Mouse (Mus musculus) heart, postnatal 36 days (tissue): Measurements from ENCODE around the gene Ppp1r15a. TPM values are rescaled to one million over a fixed set of nuclear protein-coding genes. Genes with fewer than 3 reads are reported as not detected.

Experiments
- DNase-seq, 2 experiments: peaks; one replicate each; pipeline ENCODE4 v3.0.0; 2021 to 2022
- intact Hi-C: fragments of 180-260 bp; cut with DNase I; formaldehyde crosslinking; loops from one replicate; pipeline ENCODE4 v1.15.1; 2025
- total RNA-seq, 2 experiments: library from RNA; stranded (reverse); gene quantifications; 2 replicates each; pipeline ENCODE4 v1.2.3; 2021

Gene Ppp1r15a
- 10 to 100 TPM; 32.0 to 32.9 TPM for total RNA-seq

GRCm38 (mm10) chr7:45525809-45526473, at the start of gene Ppp1r15a, which contains the start of gene Plekha4:
TSS of gene Ppp1r15a (minus strand) at chr7:45526268.
TSS of gene Plekha4 (plus strand) at chr7:45526330.
- intact Hi-C loops, result loop anchor here (2.0 kb wide), 1 partner anchor 49 kb away; no protein-coding TSS in a partner anchor
- peak; percentile 99 for DNase-seq

GRCm38 (mm10) chr7:45574472-45575379, 48.7 kb upstream of the Ppp1r15a start:
- DNase-seq, result no peak
- intact Hi-C loops, result no loop called here

GRCm38 (mm10) chr7:45573954-45574353, 47.9 kb upstream of the Ppp1r15a start:
- no peak for DNase-seq
- intact Hi-C loops, result no loop called here

GRCm38 (mm10) chr7:45571966-45572365, 45.9 kb upstream of the Ppp1r15a start:
- no peak for DNase-seq
- intact Hi-C loops, result no loop called here

GRCm38 (mm10) chr7:45570103-45570741, 44.2 kb upstream of the Ppp1r15a start, which contains the start of gene Bcat2:
TSS of gene Bcat2 (plus strand) at chr7:45570153.
- intact Hi-C loops, result no loop called here
- DNase-seq, result peak; percentile 73 to 78

- no peak for DNase-seq
- intact Hi-C loops, result no loop called here
Measured at GRCm38 (mm10) chr7:45568601-45569473, 42.8 kb upstream of the Ppp1r15a start.

- peak; percentile 84 for DNase-seq
- intact Hi-C loops, result no loop called here
Measured at GRCm38 (mm10) chr7:45567780-45568516, 41.9 kb upstream of the Ppp1r15a start.

GRCm38 (mm10) chr7:45567112-45567779, 41.2 kb upstream of the Ppp1r15a start:
- no peak for DNase-seq
- intact Hi-C loops, result no loop called here

GRCm38 (mm10) chr7:45565446-45565845, 39.4 kb upstream of the Ppp1r15a start:
- intact Hi-C loops, result no loop called here
- no peak for DNase-seq

- DNase-seq, result no peak
- intact Hi-C loops, result no loop called here
Measured at GRCm38 (mm10) chr7:45564811-45565210, 38.7 kb upstream of the Ppp1r15a start.

GRCm38 (mm10) chr7:45561624-45562520, 35.8 kb upstream of the Ppp1r15a start:
- no peak for DNase-seq
- intact Hi-C loops, result loop anchor here (1.0 to 2.0 kb wide), 3 partner anchors 31 to 111 kb away; no protein-coding TSS in a partner anchor

GRCm38 (mm10) chr7:45560843-45561623, 35.0 kb upstream of the Ppp1r15a start:
- intact Hi-C loops, result loop anchor here (1.0 to 2.0 kb wide), 3 partner anchors 30 to 110 kb away; no protein-coding TSS in a partner anchor
- DNase-seq, result peak; percentile 80 to 86

GRCm38 (mm10) chr7:45560241-45560640, 34.2 kb upstream of the Ppp1r15a start:
- intact Hi-C loops, result loop anchor here (2.0 kb wide), 2 partner anchors 29 to 109 kb away; no protein-coding TSS in a partner anchor
- DNase-seq, result no peak

GRCm38 (mm10) chr7:45558907-45559306, 32.8 kb upstream of the Ppp1r15a start:
- no peak for DNase-seq
- intact Hi-C loops, result loop anchor here (5.0 kb wide), 1 partner anchor 123 kb away; the partner anchor contains the start of gene Ntn5

GRCm38 (mm10) chr7:45555787-45556186, 29.7 kb upstream of the Ppp1r15a start:
- DNase-seq, result peak; percentile 79 to 87
- intact Hi-C loops, result loop anchor here (1.0 to 5.0 kb wide), 2 partner anchors 34 to 127 kb away; partner anchors contain the start of gene Ntn5

- intact Hi-C loops, result loop anchor here (5.0 kb wide), 1 partner anchor 128 kb away; the partner anchor contains the start of gene Ntn5
- no peak for DNase-seq
Measured at GRCm38 (mm10) chr7:45554744-45555143, 28.7 kb upstream of the Ppp1r15a start, which contains the start of gene Hsd17b14. TSS of gene Hsd17b14 (plus strand) at chr7:45554893.
